Mouse (Mus musculus): ENCODE data around the gene Bcl2l12. TPM values are rescaled to one million over a fixed set of nuclear protein-coding genes. Genes with fewer than 3 reads are reported as not detected.

Bcl2l12 gene
- 13.6 TPM for polyA plus RNA-seq (2017; shearing (Covaris generic))

GRCm38 (mm10) chr7:44998501-44998955 lies at the start of gene Bcl2l12:
Gene Bcl2l12 (minus strand): TSS chr7:44998712.

GRCm38 (mm10) chr7:45017242-45018061 lies 18.9 kb upstream of the Bcl2l12 start, which contains the start of gene Rras:
Gene Rras (plus strand): TSS chr7:45017961.

GRCm38 (mm10) chr7:45015957-45016612 lies 17.6 kb upstream of the Bcl2l12 start, which contains the start of gene Scaf1:
Gene Scaf1 (minus strand): TSS chr7:45016363.

GRCm38 (mm10) chr7:44997231-44997939 lies 1.1 kb downstream of the Bcl2l12 start, which contains the start of gene Irf3:
Gene Irf3 (plus strand): TSS chr7:44997648.

GRCm38 (mm10) chr7:44986192-44986878 lies 12.2 kb downstream of the Bcl2l12 start, which contains the start of gene Prmt1:
Gene Prmt1 (minus strand): TSS chr7:44986568.

GRCm38 (mm10) chr7:44974383-44975116 lies 24.0 kb downstream of the Bcl2l12 start, which contains the start of gene Cpt1c:
Gene Cpt1c (minus strand): TSS chr7:44974851.

GRCm38 (mm10) chr7:44942904-44943303 lies 55.6 kb downstream of the Bcl2l12 start, which contains the start of gene Tsks:
Gene Tsks (plus strand): TSS chr7:44943204.

Other genes with a start within 250 kb of the Bcl2l12 start
- 0.40 TPM for gene Zfp473, start 247.7 kb downstream of the Bcl2l12 start, polyA plus RNA-seq (2017; shearing (Covaris generic))
- gene Nup62, start 182.6 kb downstream of the Bcl2l12 start, polyA plus RNA-seq (2017; shearing (Covaris generic)): 31.8 TPM
- 0.23 TPM for gene Il4i1, start 182.3 kb downstream of the Bcl2l12 start, polyA plus RNA-seq (2017; shearing (Covaris generic))
- 0.22 TPM for gene Atf5, start 182.1 kb downstream of the Bcl2l12 start, polyA plus RNA-seq (2017; shearing (Covaris generic))
- gene Akt1s1, start 149.7 kb downstream of the Bcl2l12 start, polyA plus RNA-seq (2017; shearing (Covaris generic)): 18.9 TPM
- gene Tbc1d17, start 149.6 kb downstream of the Bcl2l12 start, polyA plus RNA-seq (2017; shearing (Covaris generic)): 66.3 TPM
- gene Pnkp, start 141.6 kb downstream of the Bcl2l12 start, polyA plus RNA-seq (2017; shearing (Covaris generic)): 71.7 TPM
- 20.2 TPM for gene Ptov1, start 128.9 kb downstream of the Bcl2l12 start, polyA plus RNA-seq (2017; shearing (Covaris generic))
- gene Med25, start 106.0 kb downstream of the Bcl2l12 start, polyA plus RNA-seq (2017; shearing (Covaris generic)): 52.8 TPM
- gene Fuz, start 102.6 kb downstream of the Bcl2l12 start, polyA plus RNA-seq (2017; shearing (Covaris generic)): 18.5 TPM
- 45.9 TPM for gene Ap2a1, start 69.2 kb downstream of the Bcl2l12 start, polyA plus RNA-seq (2017; shearing (Covaris generic))
- gene Tsks, start 55.5 kb downstream of the Bcl2l12 start, polyA plus RNA-seq (2017; shearing (Covaris generic)): 0.28 TPM
- gene Cpt1c, start 23.9 kb downstream of the Bcl2l12 start, polyA plus RNA-seq (2017; shearing (Covaris generic)): 0.67 TPM
- 143 TPM for gene Prmt1, start 12.1 kb downstream of the Bcl2l12 start, polyA plus RNA-seq (2017; shearing (Covaris generic))
- 134 TPM for gene Irf3, start 1.1 kb downstream of the Bcl2l12 start, polyA plus RNA-seq (2017; shearing (Covaris generic))
- 22.3 TPM for gene Scaf1, start 17.7 kb upstream of the Bcl2l12 start, polyA plus RNA-seq (2017; shearing (Covaris generic))
- 25.1 TPM for gene Rras, start 19.2 kb upstream of the Bcl2l12 start, polyA plus RNA-seq (2017; shearing (Covaris generic))
- 1.0 TPM for gene Prr12, start 54.2 kb upstream of the Bcl2l12 start, polyA plus RNA-seq (2017; shearing (Covaris generic))
- 78.5 TPM for gene Nosip, start 63.7 kb upstream of the Bcl2l12 start, polyA plus RNA-seq (2017; shearing (Covaris generic))
- gene Prrg2, start 64.0 kb upstream of the Bcl2l12 start, polyA plus RNA-seq (2017; shearing (Covaris generic)): 1.6 TPM
- gene Rcn3, start 93.5 kb upstream of the Bcl2l12 start, polyA plus RNA-seq (2017; shearing (Covaris generic)): 5.5 TPM
- gene Fcgrt, start 105.1 kb upstream of the Bcl2l12 start, polyA plus RNA-seq (2017; shearing (Covaris generic)): 6.4 TPM
- gene Rps11, start 125.7 kb upstream of the Bcl2l12 start, polyA plus RNA-seq (2017; shearing (Covaris generic)): 1,883 TPM
- gene Rpl13a, start 130.0 kb upstream of the Bcl2l12 start, polyA plus RNA-seq (2017; shearing (Covaris generic)): 3,183 TPM
- gene Gm45713, start 137.5 kb upstream of the Bcl2l12 start, polyA plus RNA-seq (2017; shearing (Covaris generic)): not detected
- gene Flt3l, start 137.7 kb upstream of the Bcl2l12 start, polyA plus RNA-seq (2017; shearing (Covaris generic)): 165 TPM
- 28.2 TPM for gene Pih1d1, start 155.6 kb upstream of the Bcl2l12 start, polyA plus RNA-seq (2017; shearing (Covaris generic))
- 36.2 TPM for gene Aldh16a1, start 155.9 kb upstream of the Bcl2l12 start, polyA plus RNA-seq (2017; shearing (Covaris generic))
- not detected for gene Slc17a7, start 165.2 kb upstream of the Bcl2l12 start, polyA plus RNA-seq (2017; shearing (Covaris generic))
- not detected for gene Gfy, start 180.9 kb upstream of the Bcl2l12 start, polyA plus RNA-seq (2017; shearing (Covaris generic))
- gene Pth2, start 182.3 kb upstream of the Bcl2l12 start, polyA plus RNA-seq (2017; shearing (Covaris generic)): not detected
- 0.95 TPM for gene Ccdc155, start 206.2 kb upstream of the Bcl2l12 start, polyA plus RNA-seq (2017; shearing (Covaris generic))
- gene Dkkl1, start 213.4 kb upstream of the Bcl2l12 start, polyA plus RNA-seq (2017; shearing (Covaris generic)): 66.4 TPM
- gene Tead2, start 217.0 kb upstream of the Bcl2l12 start, polyA plus RNA-seq (2017; shearing (Covaris generic)): 1.7 TPM
- gene Cd37, start 240.4 kb upstream of the Bcl2l12 start, polyA plus RNA-seq (2017; shearing (Covaris generic)): 386 TPM
- gene Slc6a16, start 242.4 kb upstream of the Bcl2l12 start, polyA plus RNA-seq (2017; shearing (Covaris generic)): not detected

All from effector memory CD4-positive, alpha-beta T cell, adult 7 months (primary cell).